Mouse (Mus musculus): ENCODE results near the gene Zfp322a. TPM values are rescaled to one million over a fixed set of nuclear protein-coding genes. Genes with fewer than 3 reads are reported as not detected.
"Not testable (repeated sequence)": the region's sequence is repeated elsewhere in the genome, so short reads cannot be mapped to it uniquely, and the experiment has no call there.

The Zfp322a gene
- polyA plus RNA-seq, 1 experiment from 2014 or later, result 76.2 TPM

GRCm38 (mm10) chr13:23370075-23370474 is 1.1 kb upstream of the Zfp322a start:
- H3K4me1 ChIP-seq (ENCODE audit: control insufficient read depth, insufficient read depth, low read length), result no peaks in the 10 kb centered on the region
- H3K27ac ChIP-seq (replicated peaks; ENCODE audit: low read depth, low read length), result no peak overlapping the region
- no peaks in the 10 kb centered on the region for H3K36me3 ChIP-seq (replicated peaks; ENCODE audit: control insufficient read depth, insufficient read depth, low read depth, low read length)
- no peaks in the 10 kb centered on the region for H3K9me3 ChIP-seq (replicated peaks; ENCODE audit: control insufficient read depth, low read length)
- 95% methylated on average over 4 of the region's 4 CpGs for WGBS
- ATAC-seq (replicated peaks; ENCODE audit: insufficient number of reproducible peaks, low FRiP score, low TSS enrichment, low read depth), result no peak
- H3K9ac ChIP-seq (replicated peaks; ENCODE audit: low read length), result no peak overlapping the region
- H3K4me3 ChIP-seq (ENCODE audit: low read depth, low read length), result no peak overlapping the region
- no peaks in the 10 kb centered on the region for H3K27me3 ChIP-seq (ENCODE audit: control insufficient read depth, insufficient read depth, low read length)
- H3K4me2 ChIP-seq (ENCODE audit: low read depth, low read length), result no peak overlapping the region
- DNase-seq (ENCODE audit: low spot score), result no peak

- peak; percentile 32; the same call in 1 of the 2 replicates for ATAC-seq (replicated peaks; ENCODE audit: insufficient number of reproducible peaks, low FRiP score, low TSS enrichment, low read depth)
- H3K9ac ChIP-seq (replicated peaks; ENCODE audit: low read length), result peak overlapping the region; percentile 76
These were observed 385 bp upstream of the Zfp322a start for GRCm38 (mm10) chr13:23369421-23369765.

GRCm38 (mm10) chr13:23361536-23361935 is 7.5 kb downstream of the Zfp322a start:
- Histone ChIP-seq H3K4me2 (ENCODE audit: low read depth, low read length) (no peak overlapping the region), H3K4me1 (ENCODE audit: control insufficient read depth, insufficient read depth, low read length) (no peaks in the 10 kb centered on the region), H3K27ac (replicated peaks; ENCODE audit: low read depth, low read length) (no peak overlapping the region), H3K9me3 (replicated peaks; ENCODE audit: control insufficient read depth, low read length) (no peaks in the 10 kb centered on the region), H3K36me3 (replicated peaks; ENCODE audit: control insufficient read depth, insufficient read depth, low read depth, low read length) (peaks cover 3% of the 10 kb centered on the region; the same call in 1 of the 2 replicates), H3K27me3 (ENCODE audit: control insufficient read depth, insufficient read depth, low read length) (no peaks in the 10 kb centered on the region), H3K9ac (replicated peaks; ENCODE audit: low read length) (no peak overlapping the region), H3K4me3 (ENCODE audit: low read depth, low read length) (no peak overlapping the region)
- no peak for DNase-seq (ENCODE audit: low spot score)
- ATAC-seq (replicated peaks; ENCODE audit: insufficient number of reproducible peaks, low FRiP score, low TSS enrichment, low read depth), result no peak
- WGBS, result 84% methylated on average over 4 of the region's 4 CpGs

More at GRCm38 (mm10) chr13:23369421-23369765, 385 bp upstream of the Zfp322a start:
- H3K4me3 ChIP-seq (ENCODE audit: low read depth, low read length), result peak overlapping the region; percentile 71
- no peaks in the 10 kb centered on the region for H3K36me3 ChIP-seq (replicated peaks; ENCODE audit: control insufficient read depth, insufficient read depth, low read depth, low read length)
- no peaks in the 10 kb centered on the region for H3K4me1 ChIP-seq (ENCODE audit: control insufficient read depth, insufficient read depth, low read length)
- WGBS, result under 1% methylated on average over 10 of the region's 10 CpGs
- no peak for DNase-seq (ENCODE audit: low spot score)
- H3K4me2 ChIP-seq (ENCODE audit: low read depth, low read length), result peak overlapping the region; percentile 19
- H3K27ac ChIP-seq (replicated peaks; ENCODE audit: low read depth, low read length), result peak overlapping the region; percentile 74; the same call in 1 of the 2 replicates
- no peaks in the 10 kb centered on the region for H3K27me3 ChIP-seq (ENCODE audit: control insufficient read depth, insufficient read depth, low read length)
- no peaks in the 10 kb centered on the region for H3K9me3 ChIP-seq (replicated peaks; ENCODE audit: control insufficient read depth, low read length)

GRCm38 (mm10) chr13:23354541-23354940 is 14.5 kb downstream of the Zfp322a start:
- not testable (repeated sequence) for H3K4me1 ChIP-seq (ENCODE audit: control insufficient read depth, insufficient read depth, low read length); H3K36me3 ChIP-seq (replicated peaks; ENCODE audit: control insufficient read depth, insufficient read depth, low read depth, low read length); H3K9me3 ChIP-seq (replicated peaks; ENCODE audit: control insufficient read depth, low read length); H3K9ac ChIP-seq (replicated peaks; ENCODE audit: low read length); ATAC-seq (replicated peaks; ENCODE audit: insufficient number of reproducible peaks, low FRiP score, low TSS enrichment, low read depth); H3K4me3 ChIP-seq (ENCODE audit: low read depth, low read length); H3K27me3 ChIP-seq (ENCODE audit: control insufficient read depth, insufficient read depth, low read length); DNase-seq (ENCODE audit: low spot score); H3K27ac ChIP-seq (replicated peaks; ENCODE audit: low read depth, low read length); H3K4me2 ChIP-seq (ENCODE audit: low read depth, low read length)
- 88% methylated on average over 5 of the region's 5 CpGs for WGBS

- H3K4me3 ChIP-seq (ENCODE audit: low read depth, low read length), result no peak overlapping the region
- no peaks in the 10 kb centered on the region for H3K4me1 ChIP-seq (ENCODE audit: control insufficient read depth, insufficient read depth, low read length)
- no peak overlapping the region for H3K9ac ChIP-seq (replicated peaks; ENCODE audit: low read length)
- H3K27me3 ChIP-seq (ENCODE audit: control insufficient read depth, insufficient read depth, low read length), result peaks cover 7% of the 10 kb centered on the region; the same call in 1 of the 2 replicates
- no peak overlapping the region for H3K27ac ChIP-seq (replicated peaks; ENCODE audit: low read depth, low read length)
- 0 out of 2 replicates have a peak overlapping the region, but pooled peaks have one; percentile 4 for H3K4me2 ChIP-seq (ENCODE audit: low read depth, low read length)
- WGBS, result 6% methylated on average over 18 of the region's 18 CpGs
- H3K36me3 ChIP-seq (replicated peaks; ENCODE audit: control insufficient read depth, insufficient read depth, low read depth, low read length), result no peaks in the 10 kb centered on the region
- peak; percentile 72 for DNase-seq (ENCODE audit: low spot score)
- ATAC-seq (replicated peaks; ENCODE audit: insufficient number of reproducible peaks, low FRiP score, low TSS enrichment, low read depth), result no peak
- H3K9me3 ChIP-seq (replicated peaks; ENCODE audit: control insufficient read depth, low read length), result no peaks in the 10 kb centered on the region
These were observed 51.6 kb downstream of the Zfp322a start for GRCm38 (mm10) chr13:23317305-23317889.

GRCm38 (mm10) chr13:23312909-23313669 is 55.9 kb downstream of the Zfp322a start:
- DNase-seq (ENCODE audit: low spot score) (peak; percentile 56), ATAC-seq (replicated peaks; ENCODE audit: insufficient number of reproducible peaks, low FRiP score, low TSS enrichment, low read depth) (no peak)
- no peak overlapping the region for H3K27ac ChIP-seq (replicated peaks; ENCODE audit: low read depth, low read length)
- peaks cover 12% of the 10 kb centered on the region for H3K27me3 ChIP-seq (ENCODE audit: control insufficient read depth, insufficient read depth, low read length)
- no peaks in the 10 kb centered on the region for H3K36me3 ChIP-seq (replicated peaks; ENCODE audit: control insufficient read depth, insufficient read depth, low read depth, low read length)
- H3K4me1 ChIP-seq (ENCODE audit: control insufficient read depth, insufficient read depth, low read length), result no peaks in the 10 kb centered on the region
- H3K9me3 ChIP-seq (replicated peaks; ENCODE audit: control insufficient read depth, low read length), result no peaks in the 10 kb centered on the region
- WGBS, result under 1% methylated on average over 42 of the region's 42 CpGs
- H3K9ac ChIP-seq (replicated peaks; ENCODE audit: low read length), result peak overlapping the region; percentile 46
- peak overlapping the region; percentile 76 for H3K4me2 ChIP-seq (ENCODE audit: low read depth, low read length)
- peak overlapping the region; percentile 43 for H3K4me3 ChIP-seq (ENCODE audit: low read depth, low read length)

GRCm38 (mm10) chr13:23310036-23310435 is 59.0 kb downstream of the Zfp322a start:
- H3K27me3 ChIP-seq (ENCODE audit: control insufficient read depth, insufficient read depth, low read length), result peaks cover 12% of the 10 kb centered on the region
- WGBS, result 1% methylated on average over 11 of the region's 11 CpGs
- DNase-seq (ENCODE audit: low spot score) (peak; percentile 40), ATAC-seq (replicated peaks; ENCODE audit: insufficient number of reproducible peaks, low FRiP score, low TSS enrichment, low read depth) (no peak)
- peak overlapping the region; percentile 39 for H3K4me3 ChIP-seq (ENCODE audit: low read depth, low read length)
- H3K4me2 ChIP-seq (ENCODE audit: low read depth, low read length), result peak overlapping the region; percentile 74
- H3K27ac ChIP-seq (replicated peaks; ENCODE audit: low read depth, low read length), result no peak overlapping the region
- H3K4me1 ChIP-seq (ENCODE audit: control insufficient read depth, insufficient read depth, low read length), result no peaks in the 10 kb centered on the region
- no peaks in the 10 kb centered on the region for H3K9me3 ChIP-seq (replicated peaks; ENCODE audit: control insufficient read depth, low read length)
- no peak overlapping the region for H3K9ac ChIP-seq (replicated peaks; ENCODE audit: low read length)
- H3K36me3 ChIP-seq (replicated peaks; ENCODE audit: control insufficient read depth, insufficient read depth, low read depth, low read length), result no peaks in the 10 kb centered on the region

- H3K36me3 ChIP-seq (replicated peaks; ENCODE audit: control insufficient read depth, insufficient read depth, low read depth, low read length), result no peaks in the 10 kb centered on the region
- no peak overlapping the region for H3K27ac ChIP-seq (replicated peaks; ENCODE audit: low read depth, low read length)
- no peaks in the 10 kb centered on the region for H3K9me3 ChIP-seq (replicated peaks; ENCODE audit: control insufficient read depth, low read length)
- peak overlapping the region; percentile 43 for H3K9ac ChIP-seq (replicated peaks; ENCODE audit: low read length)
- DNase-seq (ENCODE audit: low spot score) (peak; percentile 49), ATAC-seq (replicated peaks; ENCODE audit: insufficient number of reproducible peaks, low FRiP score, low TSS enrichment, low read depth) (0 out of 2 replicates have a peak, but pooled peaks have one; percentile 36)
- peak overlapping the region; percentile 39 for H3K4me3 ChIP-seq (ENCODE audit: low read depth, low read length)
- under 1% methylated on average over 28 of the region's 28 CpGs for WGBS
- H3K4me1 ChIP-seq (ENCODE audit: control insufficient read depth, insufficient read depth, low read length), result no peaks in the 10 kb centered on the region
- H3K27me3 ChIP-seq (ENCODE audit: control insufficient read depth, insufficient read depth, low read length), result peaks cover 12% of the 10 kb centered on the region
- peak overlapping the region; percentile 74 for H3K4me2 ChIP-seq (ENCODE audit: low read depth, low read length)
These were observed 59.5 kb downstream of the Zfp322a start for GRCm38 (mm10) chr13:23309495-23310011.

Measured in embryonic facial prominence, embryonic 11.5 days (tissue).